Mouse (Mus musculus) thymus, adult 2 months (tissue): ENCODE measurements around the gene 7530416G11Rik. TPM values are rescaled to one million over a fixed set of nuclear protein-coding genes. Genes with fewer than 3 reads are reported as not detected.

Experiments
- DNase-seq: peaks from one replicate; pipeline ENCODE4 v3.0.0; 2021
- H3K27ac ChIP-seq: fragments of 200-500 bp; 2 replicates; pipeline ENCODE4 v1.5.1; 2012; ENCODE audit warnings: low read length, control low read depth; ENCODE audit not compliant: control insufficient read depth, insufficient read depth
- H3K27me3 ChIP-seq: fragments of 200-500 bp; 2 replicates; pipeline ENCODE4 v1.6.1; 2012; ENCODE audit warnings: mild to moderate bottlenecking, low read length, moderate library complexity, mixed read lengths; ENCODE audit not compliant: control insufficient read depth, insufficient read depth
- H3K36me3 ChIP-seq: fragments of 200-500 bp; 2 replicates; pipeline ENCODE4 v1.6.1; 2012; ENCODE audit warnings: mild to moderate bottlenecking, low read length, moderate library complexity; ENCODE audit not compliant: control insufficient read depth, insufficient read depth
- H3K4me1 ChIP-seq: fragments of 200-500 bp; replicated peaks from 2 replicates; pipeline ENCODE4 v1.6.1; 2012; ENCODE audit warnings: low read length; ENCODE audit not compliant: control insufficient read depth, insufficient read depth
- H3K4me3 ChIP-seq: fragments of 200-500 bp; 2 replicates; pipeline ENCODE4 v1.5.1; 2012; ENCODE audit warnings: mild to moderate bottlenecking, low read length, control low read depth, moderate library complexity; ENCODE audit not compliant: control insufficient read depth, insufficient read depth
- CTCF ChIP-seq: fragments of 200-500 bp; IDR thresholded peaks from 2 replicates; pipeline ENCODE4 v1.5.1; 2012; ENCODE audit warnings: mild to moderate bottlenecking, control low read depth, low read length, moderate library complexity, borderline replicate concordance; ENCODE audit not compliant: control insufficient read depth, poor library complexity, insufficient read depth; ENCODE audit errors: extremely low read depth
- POLR2A ChIP-seq: fragments of 200-500 bp; IDR thresholded peaks from 2 replicates; pipeline ENCODE4 v1.6.1; 2012; ENCODE audit warnings: mild to moderate bottlenecking, low read length, control low read depth, moderate library complexity; ENCODE audit not compliant: control insufficient read depth, poor library complexity, insufficient read depth; ENCODE audit errors: extremely low read depth
- WGBS: fragments of 180-500 bp; shearing (Covaris S2); methylation state at CpG from one replicate; pipeline ENCODE4 v1.1.7; 2018; 5-methylcytosine and 5-hydroxymethylcytosine counted together
- polyA plus RNA-seq: library from polyadenylated mRNA; depleted of rRNA; stranded (reverse); fragments of >200 nt; gene quantifications from 2 replicates; pipeline ENCODE4 v1.2.3, GENCODE M21; 2012

The 7530416G11Rik gene
- polyA plus RNA-seq, 1 experiment: not detected

DNA sequence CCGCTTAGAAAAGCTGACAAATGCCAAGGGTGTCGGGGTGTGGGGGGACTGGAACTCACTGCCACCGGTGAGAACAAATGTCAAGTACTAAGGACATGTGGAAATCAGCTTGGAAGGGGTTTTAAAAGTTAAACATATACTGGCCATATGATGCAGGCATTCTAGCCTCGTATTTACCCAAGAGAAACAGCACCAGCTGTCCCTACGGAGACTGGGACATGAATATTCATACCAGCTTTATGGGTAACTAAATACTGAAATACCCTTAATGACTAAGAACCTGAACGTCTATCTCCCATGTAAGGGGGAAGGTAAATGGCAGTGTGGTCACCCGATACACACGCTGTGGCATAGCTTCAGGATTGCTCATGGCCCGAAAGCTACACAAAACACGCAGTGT is 14.1 kb downstream of the 7530416G11Rik start:
- no peak for TF ChIP-seq POLR2A
- TF ChIP-seq CTCF: no peak
- Histone ChIP-seq H3K4me3 (no peak overlapping the region), H3K27me3 (no peaks in the 10 kb centered on the region), H3K36me3 (no peaks in the 10 kb centered on the region), H3K27ac (no peak overlapping the region), H3K4me1 (no peaks in the 10 kb centered on the region)
- 91% methylated on average over 10 of the region's 10 CpGs for WGBS
- no peak for DNase-seq

DNA sequence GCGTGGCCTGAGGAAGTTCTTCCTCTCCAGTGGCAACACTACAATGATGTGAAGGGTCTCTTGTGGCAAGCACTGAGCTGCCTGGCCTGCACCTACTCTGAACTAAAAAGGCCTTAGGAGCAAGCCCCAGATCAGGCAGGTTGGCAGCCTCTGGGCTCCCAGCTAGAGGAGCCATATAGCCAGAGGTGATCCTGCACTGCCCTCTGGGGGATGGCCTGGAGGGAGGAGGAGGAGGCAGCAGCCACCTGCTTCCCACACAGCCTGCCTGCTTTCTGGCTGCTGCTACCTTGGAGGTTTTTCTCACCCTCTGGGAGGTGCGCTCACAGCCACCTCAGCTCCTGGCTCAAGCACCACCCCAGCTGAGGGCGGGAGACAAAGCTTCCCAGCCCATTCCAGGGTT is 22.4 kb downstream of the 7530416G11Rik start:
- H3K4me3 ChIP-seq: no peak overlapping the region
- DNase-seq: peak; percentile 21
- WGBS: 70% methylated on average over 3 of the region's 3 CpGs
- peaks cover 15% of the 10 kb centered on the region for H3K4me1 ChIP-seq
- TF ChIP-seq CTCF: no peak
- TF ChIP-seq POLR2A: no peak
- H3K36me3 ChIP-seq: no peaks in the 10 kb centered on the region
- no peak overlapping the region for H3K27ac ChIP-seq
- no peaks in the 10 kb centered on the region for H3K27me3 ChIP-seq

- Histone ChIP-seq H3K27me3 (no peaks in the 10 kb centered on the region), H3K27ac (no peak overlapping the region)
These were observed 23.1 kb downstream of the 7530416G11Rik start for GRCm38 (mm10) chr15:85479919-85480318.

GRCm38 (mm10) chr15:85479365-85479764 is 23.7 kb downstream of the 7530416G11Rik start:
- WGBS: 84% methylated on average over 12 of the region's 12 CpGs
- no peak overlapping the region for H3K4me3 ChIP-seq
- DNase-seq: no peak
- H3K27me3 ChIP-seq: no peaks in the 10 kb centered on the region
- H3K27ac ChIP-seq: no peak overlapping the region
- H3K4me1 ChIP-seq: peaks cover 15% of the 10 kb centered on the region
- no peaks in the 10 kb centered on the region for H3K36me3 ChIP-seq
- TF ChIP-seq POLR2A (no peak), CTCF (no peak)

More at GRCm38 (mm10) chr15:85479919-85480318, 23.1 kb downstream of the 7530416G11Rik start:
- TF ChIP-seq POLR2A: no peak
- no peak for TF ChIP-seq CTCF
- WGBS: 24% methylated on average over 5 of the region's 5 CpGs
- Histone ChIP-seq H3K36me3 (no peaks in the 10 kb centered on the region), H3K4me1 (peaks cover 15% of the 10 kb centered on the region), H3K4me3 (no peak overlapping the region)
- no peak for DNase-seq

DNA sequence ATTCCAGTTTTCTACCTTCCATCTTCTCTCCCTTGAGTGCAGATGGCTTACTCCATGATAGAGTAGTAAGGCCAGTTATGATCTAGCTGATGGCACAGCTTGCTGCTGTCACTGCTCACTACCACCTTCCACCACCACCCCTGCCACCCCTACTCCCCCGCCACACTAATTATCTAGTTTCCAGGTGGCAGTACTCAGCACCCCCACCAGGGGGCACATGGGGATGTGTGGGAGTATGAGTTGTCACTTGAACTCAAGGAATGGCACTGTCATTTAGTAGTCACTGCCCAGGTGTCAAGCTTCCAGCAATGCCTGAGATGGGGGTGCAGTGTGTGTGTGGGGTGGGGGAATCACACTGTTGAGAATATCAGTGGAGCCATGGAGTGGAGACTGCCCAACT is 25.4 kb downstream of the 7530416G11Rik start:
- peak; percentile 73; the same call in 1 of the 2 replicates for TF ChIP-seq CTCF
- no peak for TF ChIP-seq POLR2A
- H3K27me3 ChIP-seq: no peaks in the 10 kb centered on the region
- H3K36me3 ChIP-seq: no peaks in the 10 kb centered on the region
- H3K4me3 ChIP-seq: no peak overlapping the region
- H3K4me1 ChIP-seq: peaks cover 15% of the 10 kb centered on the region
- WGBS: 8% methylated on average over 1 of the region's 1 CpGs
- H3K27ac ChIP-seq: no peak overlapping the region
- peak; percentile 78 for DNase-seq

DNA sequence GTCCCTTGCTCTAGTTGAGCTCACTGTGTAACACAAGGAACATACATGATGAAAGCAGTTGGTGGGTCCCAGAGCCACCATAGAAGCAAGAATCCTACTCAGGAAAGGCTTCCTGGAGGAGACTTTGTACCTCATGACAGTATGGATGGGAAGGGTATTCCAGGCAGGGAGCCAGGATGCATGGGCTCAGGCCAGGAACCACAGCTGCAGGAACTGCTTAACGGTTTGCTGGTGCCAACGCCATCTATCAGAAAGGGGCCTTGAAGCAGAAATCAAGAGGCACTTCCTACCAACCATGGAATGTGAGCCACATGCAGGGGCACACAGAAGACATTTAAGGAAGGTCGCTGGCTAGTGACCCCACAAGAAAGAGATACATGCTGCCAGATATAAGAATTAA is 28.3 kb downstream of the 7530416G11Rik start:
- no peak for DNase-seq
- H3K27me3 ChIP-seq: no peaks in the 10 kb centered on the region
- no peak overlapping the region for H3K4me3 ChIP-seq
- no peaks in the 10 kb centered on the region for H3K4me1 ChIP-seq
- WGBS: 53% methylated on average over 3 of the region's 3 CpGs
- no peaks in the 10 kb centered on the region for H3K36me3 ChIP-seq
- TF ChIP-seq CTCF: no peak
- no peak for TF ChIP-seq POLR2A
- no peak overlapping the region for H3K27ac ChIP-seq

DNA sequence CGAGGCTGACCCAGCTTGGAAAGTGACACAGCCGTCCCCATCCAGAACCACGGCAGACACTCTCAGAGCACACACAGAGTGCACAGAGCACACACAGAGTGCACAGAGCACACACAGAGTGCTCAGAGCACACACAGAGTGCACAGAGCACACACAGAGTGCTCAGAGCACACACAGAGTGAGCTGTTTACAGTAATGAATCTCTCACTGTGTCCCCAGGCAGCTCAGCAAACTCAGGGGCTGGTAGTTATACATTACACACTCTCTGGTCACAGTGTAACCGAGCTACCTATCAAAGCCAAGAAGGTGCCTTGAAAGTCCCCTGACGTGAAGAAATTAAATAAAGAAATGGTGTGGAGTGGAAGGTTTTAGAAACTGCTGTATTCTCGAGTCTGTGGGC is 33.6 kb downstream of the 7530416G11Rik start:
- Histone ChIP-seq H3K36me3 (peaks cover 24% of the 10 kb centered on the region), H3K4me1 (no peaks in the 10 kb centered on the region; the same call in 1 of the 2 replicates), H3K4me3 (no peak overlapping the region), H3K27ac (no peak overlapping the region), H3K27me3 (no peaks in the 10 kb centered on the region)
- WGBS: 94% methylated on average over 6 of the region's 6 CpGs
- no peak for TF ChIP-seq CTCF
- DNase-seq: no peak
